Mouse (Mus musculus) urinary bladder, postnatal 10 days (tissue): ENCODE data around the gene Alppl2.

Source experiments
- DNase-seq: peaks from one replicate; pipeline ENCODE4 v3.0.0; 2022; ENCODE audit warnings: low spot score

Alppl2 gene

DNA sequence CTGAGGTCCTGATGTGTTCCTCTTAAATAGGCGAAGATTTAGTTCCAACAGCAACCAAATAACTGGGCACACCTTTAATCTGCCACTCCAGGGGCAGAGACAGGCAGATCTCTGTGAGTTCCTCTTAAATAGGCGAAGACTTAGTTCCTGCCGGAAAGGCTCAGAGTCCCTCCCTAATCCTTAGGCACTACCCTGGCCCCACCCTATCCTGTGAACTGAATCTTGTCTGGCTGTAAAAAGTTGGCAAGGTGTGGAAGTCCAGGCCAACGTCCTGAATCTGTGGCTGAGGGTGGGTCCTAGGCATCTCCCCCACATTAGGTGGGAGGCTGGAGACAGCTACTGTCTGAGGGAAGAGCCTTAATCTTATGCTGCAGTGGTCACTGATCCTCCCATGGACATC is at the start of gene Alppl2:
Alppl2 (minus strand) TSS at position 101 of the 400 bp plus-strand sequence.
- DNase-seq, result no peak

DNA sequence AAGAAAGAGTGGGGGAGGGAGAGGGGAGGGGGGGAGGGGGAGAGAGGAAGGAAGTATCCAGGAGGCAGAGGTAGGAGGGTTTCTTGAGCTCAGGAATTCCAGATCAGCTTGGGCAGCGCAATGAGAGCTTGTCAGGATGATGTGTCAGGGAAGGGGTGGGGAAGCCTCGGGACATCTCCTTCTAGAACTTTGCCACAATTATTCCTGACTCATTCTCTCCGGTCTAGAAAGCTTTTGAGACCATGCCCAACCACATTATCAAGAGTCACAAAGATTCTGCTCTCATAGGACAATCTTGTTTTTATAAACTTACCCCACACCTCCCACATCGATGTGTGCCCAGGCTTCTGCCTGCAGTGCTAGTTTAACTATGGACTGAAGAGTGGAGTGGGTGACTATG is 42.1 kb upstream of the Alppl2 start:
- DNase-seq, result no peak

DNA sequence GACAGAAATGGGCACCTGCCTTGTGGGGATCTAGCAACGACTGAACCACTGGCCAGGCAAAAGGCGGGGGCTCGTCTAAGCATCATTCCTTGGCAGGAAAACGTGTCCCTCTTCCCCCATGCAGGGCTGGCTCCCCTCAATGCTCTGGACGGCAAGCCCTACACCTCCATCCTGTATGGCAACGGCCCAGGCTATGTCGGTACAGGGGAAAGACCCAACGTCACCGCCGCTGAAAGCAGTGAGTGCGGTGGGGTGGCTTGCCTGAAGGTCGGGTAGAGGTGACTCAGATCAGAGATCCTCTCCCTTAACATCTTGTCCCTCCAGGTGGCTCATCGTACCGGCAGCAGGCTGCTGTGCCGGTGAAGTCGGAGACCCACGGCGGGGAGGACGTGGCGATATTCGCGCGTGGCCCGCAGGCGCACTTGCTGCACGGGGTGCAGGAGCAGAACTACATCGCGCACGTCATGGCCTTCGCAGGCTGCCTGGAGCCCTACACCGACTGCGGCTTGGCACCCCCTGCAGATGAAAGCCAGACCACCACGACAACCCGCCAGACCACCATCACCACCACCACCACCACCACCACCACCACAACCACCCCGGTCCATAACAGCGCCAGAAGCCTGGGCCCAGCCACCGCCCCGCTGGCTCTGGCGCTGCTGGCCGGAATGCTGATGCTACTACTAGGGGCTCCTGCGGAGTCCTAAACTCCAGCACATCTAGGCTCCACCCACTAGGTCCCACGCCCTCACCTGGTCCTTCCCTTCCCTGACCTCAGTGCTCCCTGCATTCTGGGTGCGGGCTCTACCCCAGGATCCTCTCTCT is 37.7 kb upstream of the Alppl2 start:
- DNase-seq, result no peak

DNA sequence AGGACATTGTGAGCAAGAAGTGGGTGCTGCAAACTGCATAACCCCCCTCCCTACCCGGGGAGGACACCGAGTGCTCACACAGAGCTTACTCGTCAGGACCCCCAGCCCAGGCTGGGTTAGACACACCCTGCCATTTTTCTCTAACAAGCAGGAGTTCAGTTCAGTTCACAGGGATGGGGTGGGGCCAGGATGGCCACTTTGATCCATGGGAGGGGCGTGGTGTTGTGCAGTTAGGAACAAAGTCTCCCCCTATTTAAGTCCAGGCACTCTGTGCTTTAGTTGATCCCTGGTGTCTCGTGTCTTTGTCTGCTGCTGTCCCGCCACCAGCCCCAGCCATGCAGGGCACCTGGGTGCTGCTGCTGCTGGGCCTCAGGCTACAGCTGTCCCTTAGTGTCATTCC is 34.9 kb upstream of the Alppl2 start, which contains the start of gene Akp3:
Akp3 (plus strand) TSS at position 301 of the 400 bp plus-strand sequence.
- no peak for DNase-seq

DNA sequence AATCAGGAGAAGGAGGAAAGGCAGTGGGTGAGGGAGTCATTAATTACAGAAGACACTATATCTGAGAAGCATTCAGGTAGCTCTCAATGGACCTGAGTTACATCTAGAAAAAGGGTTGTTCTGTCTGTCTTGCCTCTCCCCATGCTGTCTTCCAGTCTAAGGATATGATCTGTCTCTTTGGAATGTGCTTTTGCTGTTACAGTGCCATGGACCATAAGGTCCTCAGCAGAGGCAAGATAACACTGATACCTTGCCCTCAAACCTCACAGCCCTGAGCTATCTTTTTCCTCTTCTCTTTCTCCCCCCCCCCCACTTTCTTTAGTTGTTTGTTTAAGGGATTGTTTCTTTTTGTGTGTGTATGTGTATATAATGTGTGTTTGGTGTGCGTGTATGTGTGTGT is 25.1 kb upstream of the Alppl2 start:
- no peak for DNase-seq

DNA sequence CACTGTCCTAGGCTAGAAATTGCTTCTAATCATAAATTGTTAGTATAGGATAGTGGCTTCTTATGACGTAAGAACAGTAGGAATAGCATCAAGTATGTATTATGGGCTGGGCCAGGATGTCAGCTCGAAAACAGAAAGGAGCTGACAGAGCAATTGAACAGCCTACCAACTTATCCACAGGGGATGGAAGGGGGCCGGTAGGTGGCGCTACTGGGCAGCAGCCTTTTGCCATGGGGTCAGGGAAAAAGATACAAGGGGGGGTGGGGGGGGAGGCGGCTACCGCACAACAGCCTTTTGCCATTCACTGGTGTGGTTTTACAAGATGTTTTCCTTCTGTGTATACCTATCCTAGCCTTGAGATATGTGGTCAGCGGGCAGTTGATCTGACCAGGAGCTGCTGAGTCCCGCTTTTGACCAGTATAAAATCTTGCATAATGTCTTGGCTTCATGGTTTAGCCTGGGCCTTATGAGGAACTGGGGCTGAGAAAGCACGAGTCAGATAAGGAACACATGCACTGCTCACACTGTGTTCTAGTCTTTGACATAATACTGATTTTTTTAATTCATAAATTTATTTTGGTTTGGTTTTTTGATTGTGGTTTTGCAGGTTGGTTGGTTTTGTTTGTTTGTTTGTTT is 22.1 kb upstream of the Alppl2 start:
- DNase-seq, result no peak

DNA sequence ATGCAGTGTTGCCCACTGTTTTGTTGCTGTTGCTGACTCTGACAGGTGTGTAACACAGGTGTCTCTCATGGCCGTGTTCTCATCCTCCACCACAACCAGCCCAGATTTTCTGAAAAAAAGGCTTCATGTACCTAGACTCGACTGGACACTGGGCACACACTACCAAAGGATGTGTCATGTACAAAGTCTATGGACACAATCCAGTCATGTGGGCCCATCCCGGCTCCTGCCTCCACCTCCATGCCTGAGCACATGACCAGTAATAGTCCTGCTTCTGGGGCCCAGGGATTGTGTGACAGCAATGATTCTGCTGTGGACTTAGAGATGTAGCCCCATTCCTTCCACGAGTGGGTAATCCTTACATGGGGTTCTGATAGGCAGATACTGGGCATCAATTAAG is 18.8 kb upstream of the Alppl2 start:
- no peak for DNase-seq

DNA sequence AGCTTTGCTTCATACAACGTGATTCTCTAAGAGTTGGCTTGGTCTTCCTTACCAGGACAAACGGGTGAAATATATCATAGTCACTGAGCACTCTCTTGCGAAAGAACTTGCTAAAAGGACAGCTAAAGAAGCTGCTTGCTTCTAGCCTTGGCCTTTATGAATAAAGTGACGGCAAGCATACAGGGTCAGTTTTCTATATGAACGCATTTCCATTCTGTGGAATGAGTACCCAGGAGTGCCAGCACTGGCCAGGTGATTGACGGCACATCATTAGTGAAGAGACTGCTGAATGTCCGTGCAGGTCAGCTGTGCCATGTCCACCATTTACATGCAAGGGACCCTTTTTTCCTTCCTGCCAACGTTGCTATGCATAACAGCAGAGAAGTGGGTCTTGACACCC is 16.8 kb upstream of the Alppl2 start:
- DNase-seq, result no peak

DNA sequence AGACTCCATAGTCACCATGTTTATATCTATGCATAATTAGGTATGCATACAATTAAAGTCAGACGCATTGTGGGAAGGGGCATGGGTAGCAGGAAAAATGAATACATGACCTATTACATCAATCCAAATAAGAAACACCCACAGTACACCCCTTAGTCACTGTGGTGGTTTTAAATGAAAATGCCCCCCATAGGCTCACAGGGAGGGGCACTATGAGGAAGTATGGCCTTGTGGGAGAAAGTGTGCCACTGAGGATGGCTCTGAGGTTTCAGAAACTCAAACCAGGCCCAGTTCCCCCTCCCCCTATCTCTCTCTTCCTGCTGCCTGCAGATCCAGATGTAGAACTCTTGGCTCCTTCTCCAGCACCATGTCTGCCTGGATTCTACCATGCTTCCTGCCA is 14.2 kb upstream of the Alppl2 start:
- DNase-seq, result no peak

DNA sequence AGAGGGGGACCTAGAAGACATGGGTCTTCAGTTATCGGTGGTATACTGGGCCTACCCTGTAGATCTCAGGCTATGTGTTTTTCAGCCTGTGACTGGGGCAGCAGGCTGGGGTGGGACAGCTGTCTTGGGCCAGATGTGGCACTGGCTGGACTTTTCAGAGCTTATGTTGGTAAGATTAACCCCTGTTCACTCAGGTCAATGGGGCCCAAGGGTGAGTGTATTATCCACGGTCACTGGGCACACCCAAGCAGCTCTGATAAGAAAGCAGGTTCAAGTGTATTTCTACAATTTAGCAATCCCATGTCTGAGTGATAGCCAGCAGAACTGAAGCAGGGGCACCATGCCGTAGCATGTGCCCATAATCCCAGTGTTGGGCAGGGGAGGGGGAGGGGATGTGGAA is 12.4 kb upstream of the Alppl2 start:
- DNase-seq, result no peak

DNA sequence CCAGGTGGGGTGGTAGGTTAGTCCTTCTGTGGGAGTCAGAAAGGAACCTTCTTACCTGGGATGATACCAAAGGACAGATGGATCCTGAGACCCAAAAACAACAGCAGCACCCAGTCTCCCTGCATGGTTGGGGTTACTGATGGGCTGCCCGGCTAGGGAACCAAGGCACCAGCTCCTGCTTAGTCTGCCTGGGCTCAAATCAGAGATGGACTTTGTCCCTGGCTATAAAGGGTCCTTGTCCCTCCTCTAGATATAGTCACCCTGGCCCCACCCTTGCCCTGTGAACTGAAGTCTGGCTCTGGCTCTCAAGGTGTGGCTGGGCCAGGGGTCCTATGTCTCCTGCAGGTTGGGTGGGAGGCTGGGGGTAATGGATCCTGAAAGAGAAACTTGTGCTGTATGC is 11.7 kb upstream of the Alppl2 start, which contains the start of gene Alpi:
Alpi (minus strand) TSS at position 196 of the 400 bp plus-strand sequence.
- no peak for DNase-seq

DNA sequence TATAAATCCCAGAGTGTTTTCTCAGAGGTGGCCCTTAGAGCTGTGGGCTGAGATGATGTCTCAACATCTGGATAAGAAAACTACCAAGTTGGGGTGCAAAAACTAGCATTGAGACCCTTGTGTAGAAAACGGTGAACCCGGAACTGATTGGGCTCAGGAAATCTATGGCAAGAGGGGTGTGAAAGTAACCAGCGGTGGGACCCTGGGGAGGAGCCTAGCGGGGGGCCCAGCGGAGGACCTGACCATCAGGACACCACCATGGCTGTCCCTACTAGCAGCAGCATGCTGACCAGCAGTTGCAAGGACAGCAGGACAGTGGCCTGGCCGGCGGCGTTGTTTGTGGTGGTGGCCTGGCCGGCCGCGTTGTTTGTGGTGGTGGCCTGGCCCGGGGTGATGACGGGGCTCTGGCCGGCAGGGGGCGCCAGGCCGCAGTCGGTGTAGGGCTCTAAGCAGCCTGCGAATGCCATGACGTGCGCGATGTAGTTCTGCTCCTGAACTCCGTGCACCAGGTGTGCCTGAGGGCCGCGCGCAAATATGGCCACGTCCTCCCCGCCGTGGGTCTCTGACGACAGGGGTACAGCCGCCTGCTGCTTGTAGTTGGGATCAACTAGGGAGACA is 8.7 kb upstream of the Alppl2 start:
- DNase-seq, result no peak

DNA sequence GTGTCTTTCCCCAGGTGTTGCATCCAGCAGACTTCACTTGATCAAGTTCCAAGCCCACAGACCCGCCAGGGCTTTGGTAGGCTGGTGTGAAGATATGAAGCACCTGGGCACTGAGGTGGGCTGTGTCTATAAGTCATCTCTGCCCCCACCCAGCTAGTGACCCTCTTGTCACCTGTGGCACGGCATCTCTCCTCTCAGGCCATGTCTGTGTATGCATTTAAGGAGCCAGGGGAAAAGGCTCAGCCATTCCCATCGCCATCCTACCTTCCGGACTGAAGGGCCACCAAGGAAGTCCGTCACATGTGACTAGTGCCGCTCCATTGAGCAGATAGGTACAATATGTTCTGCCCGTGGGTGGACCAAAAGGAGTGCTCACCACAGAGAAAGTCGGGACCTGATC is 5.9 kb upstream of the Alppl2 start:
- DNase-seq, result no peak

DNA sequence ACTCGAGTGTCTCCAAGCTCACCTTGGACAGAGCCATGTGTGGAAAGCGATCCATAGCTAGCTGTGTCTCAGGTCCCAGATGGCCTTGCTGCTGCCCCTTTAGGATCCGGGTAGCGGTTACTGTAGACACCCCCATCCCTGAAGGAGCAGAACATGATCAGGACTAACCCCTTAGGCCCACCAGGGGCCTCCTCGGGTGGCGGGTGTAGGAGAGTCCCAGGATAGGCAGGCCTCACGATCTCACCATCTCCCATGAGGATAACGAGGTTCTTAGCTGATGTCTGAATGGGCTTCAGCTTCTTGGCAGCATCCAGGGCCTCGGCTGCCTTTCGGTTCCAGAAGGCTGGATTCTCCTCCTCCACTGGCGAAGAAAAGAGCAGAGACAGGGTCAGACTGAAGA is 477 bp downstream of the Alppl2 start:
- DNase-seq, result no peak

DNA sequence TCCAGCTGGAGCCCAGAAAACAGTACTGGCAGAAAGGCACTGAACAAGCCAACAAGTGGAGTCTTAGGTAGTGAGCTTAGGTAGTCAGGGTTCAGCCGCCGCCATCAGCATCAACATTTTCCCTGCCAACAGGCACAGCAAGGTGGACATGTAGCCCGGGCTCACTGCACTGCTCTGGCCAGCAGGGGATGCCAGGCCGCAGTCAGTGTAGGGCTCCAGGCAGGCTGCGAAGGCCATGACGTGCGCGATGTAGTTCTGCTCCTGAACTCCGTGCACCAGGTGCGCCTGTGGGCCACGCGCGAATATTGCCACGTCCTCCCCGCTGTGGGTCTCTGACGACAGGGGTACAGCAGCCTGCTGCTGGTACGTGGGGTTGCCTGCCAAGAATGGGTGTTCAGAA is 2.8 kb downstream of the Alppl2 start:
- no peak for DNase-seq

DNA sequence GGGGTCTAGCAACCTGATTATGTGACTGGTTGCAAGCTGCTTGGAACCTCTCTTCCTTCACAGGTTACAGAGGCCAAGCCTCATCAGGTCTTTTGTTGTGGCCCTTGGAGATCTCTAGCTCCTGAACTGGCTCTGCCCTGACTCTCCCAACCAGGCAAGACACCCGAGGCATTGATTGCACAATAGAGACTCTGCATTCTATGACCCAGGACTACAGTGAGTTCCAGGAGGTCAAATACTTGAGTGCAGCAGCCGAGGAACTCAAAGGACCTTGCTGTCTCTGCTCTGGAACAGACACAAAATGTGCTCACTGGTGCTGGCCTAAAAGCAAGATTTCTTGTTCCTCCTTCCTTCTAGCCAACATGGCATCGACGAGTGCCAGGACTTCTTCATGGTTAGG is 3.5 kb downstream of the Alppl2 start:
- DNase-seq, result no peak

DNA sequence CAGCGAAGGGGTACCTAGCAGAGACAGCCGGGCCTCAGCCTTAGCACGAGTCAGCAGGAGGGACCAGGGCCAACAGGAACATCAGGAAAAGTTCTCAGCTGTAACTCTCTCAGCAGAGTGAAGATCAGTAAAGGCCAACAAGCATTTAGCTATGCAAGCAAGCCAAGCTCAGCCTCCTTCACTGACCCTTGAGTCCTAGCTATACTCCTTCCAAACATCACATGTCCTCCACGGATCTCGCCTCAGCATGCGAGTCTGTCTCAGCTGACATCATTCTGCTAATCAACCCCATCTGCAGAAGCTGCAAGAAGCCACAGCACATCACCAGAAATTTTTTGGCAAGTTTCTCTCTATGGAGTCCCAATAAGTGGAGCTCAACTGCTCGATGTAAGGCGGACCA is 16.0 kb downstream of the Alppl2 start:
- DNase-seq, result no peak

DNA sequence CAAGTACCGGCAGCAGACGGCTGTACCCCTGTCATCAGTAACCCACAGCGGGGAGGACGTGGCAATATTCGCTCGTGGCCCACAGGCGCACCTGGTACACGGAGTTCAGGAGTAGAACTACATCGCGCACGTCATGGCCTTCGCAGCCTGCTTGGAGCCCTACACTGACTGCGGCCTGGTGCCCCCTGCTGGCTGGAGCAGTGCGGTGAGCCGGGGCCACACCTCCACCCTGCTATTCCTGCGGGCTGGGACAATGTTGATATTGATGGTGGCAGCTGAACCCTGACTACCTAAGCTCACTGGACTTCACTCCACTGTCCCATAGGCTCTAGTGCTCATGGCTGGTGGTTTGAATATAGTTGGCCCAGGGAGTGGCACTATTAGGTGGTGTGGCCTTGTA is 19.0 kb downstream of the Alppl2 start:
- DNase-seq, result no peak

DNA sequence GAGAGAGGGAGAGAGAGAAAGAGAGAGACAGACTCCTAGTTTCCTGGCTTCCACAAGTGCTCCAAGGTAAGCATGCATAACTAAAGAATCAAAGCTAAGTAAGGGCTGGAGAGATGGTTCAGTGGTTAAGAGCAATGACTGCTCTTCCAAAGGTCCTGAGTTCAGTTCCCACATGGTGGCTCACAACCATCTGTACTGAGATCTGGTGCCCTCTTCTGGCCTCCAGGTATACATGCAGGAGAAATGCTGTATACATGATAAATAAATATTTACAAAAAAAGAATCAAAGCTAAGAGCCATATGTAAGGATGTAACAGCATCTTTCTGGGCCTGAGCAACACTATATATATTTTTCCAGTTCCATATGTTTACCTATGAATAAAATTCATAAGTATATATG is 28.8 kb downstream of the Alppl2 start:
- DNase-seq, result no peak

DNA sequence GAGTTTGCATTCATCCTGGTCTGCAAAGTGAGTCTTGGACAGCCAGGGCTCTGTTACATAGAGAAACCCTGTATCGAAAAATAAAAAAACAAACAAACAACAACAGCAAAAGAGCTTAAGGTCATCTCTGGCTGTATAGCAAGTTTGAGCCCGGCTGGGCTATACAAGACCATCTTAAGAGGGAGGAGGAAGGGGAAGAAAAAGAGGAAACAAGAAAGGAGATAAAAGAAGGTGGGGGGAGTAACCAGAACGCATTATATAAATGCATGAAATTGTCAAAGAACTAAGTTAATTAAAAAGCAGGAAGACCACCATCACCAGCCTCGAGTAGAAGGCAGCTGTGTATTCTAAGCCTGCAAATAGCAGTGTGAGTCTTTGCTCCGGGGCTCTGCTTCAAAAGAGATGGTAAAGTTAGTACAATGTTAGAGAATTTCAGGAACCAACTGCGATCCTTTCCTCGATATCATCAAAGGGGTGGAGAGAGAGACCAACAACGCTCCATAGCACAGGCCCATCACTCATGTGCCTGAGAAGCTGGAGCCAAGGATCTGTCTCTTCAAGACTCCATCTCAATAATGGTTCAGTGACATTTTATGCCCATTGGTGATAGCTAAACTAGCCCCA is 30.6 kb downstream of the Alppl2 start:
- no peak for DNase-seq

DNA sequence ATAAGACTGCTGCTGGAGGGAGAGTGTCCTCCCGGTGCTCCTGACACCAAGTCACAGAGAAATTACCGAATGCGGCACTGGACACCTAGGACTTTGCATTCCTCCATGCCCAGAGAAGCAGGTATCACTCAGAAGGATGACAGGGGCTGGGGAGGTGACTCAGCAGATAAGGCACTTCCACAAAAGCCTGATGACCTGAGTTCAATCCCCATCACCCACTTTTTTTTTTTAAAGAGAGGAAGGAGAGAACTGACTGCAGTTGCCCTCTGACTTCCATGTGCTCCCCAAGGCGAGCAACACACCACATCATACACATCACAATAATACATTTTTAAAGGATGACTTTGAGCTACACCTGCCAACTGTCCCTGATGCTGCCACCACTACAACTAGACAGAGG is 32.7 kb downstream of the Alppl2 start:
- no peak for DNase-seq

DNA sequence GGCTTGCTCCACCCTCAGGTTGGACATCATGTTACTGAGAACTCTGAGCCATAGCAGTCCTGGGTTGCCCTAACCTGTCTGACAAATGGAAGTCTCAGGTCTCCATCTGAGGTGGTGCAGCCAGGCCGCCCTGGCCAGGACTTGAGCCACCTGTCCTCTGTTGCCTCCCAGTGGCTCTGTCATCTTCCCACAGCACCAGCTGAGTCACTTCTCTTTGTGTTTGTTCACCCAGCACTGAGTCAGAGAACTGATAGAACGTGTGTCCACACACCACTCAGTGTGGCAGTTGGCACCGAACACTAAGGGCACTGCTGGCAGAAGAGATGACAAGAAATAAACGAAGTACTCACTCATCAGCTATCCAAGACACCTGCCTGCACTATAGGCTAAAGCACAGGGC is 38.4 kb downstream of the Alppl2 start:
- DNase-seq, result no peak

DNA sequence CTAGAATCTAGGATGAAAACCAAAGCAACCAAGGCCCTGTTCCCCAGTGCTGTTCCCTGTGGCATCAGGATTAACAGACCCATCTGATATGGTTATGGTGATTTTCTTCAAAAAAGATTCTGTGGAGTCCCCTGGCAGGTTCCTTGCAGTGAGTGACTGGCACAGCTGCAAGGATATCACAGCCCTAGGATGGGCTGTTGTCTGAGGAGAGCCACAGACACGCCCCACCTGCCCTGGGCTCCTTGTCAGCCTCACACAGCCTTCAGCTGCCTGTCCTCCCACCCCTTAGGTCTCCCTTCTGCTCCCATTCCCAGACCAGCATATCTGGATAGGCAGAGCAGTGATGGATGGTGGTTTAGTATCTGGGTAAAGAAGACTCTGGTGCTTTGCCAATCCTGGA is 39.0 kb downstream of the Alppl2 start:
- no peak for DNase-seq
